23 mouse cellular contexts compared by ENCODE assay signal in the genomic region with DNA sequence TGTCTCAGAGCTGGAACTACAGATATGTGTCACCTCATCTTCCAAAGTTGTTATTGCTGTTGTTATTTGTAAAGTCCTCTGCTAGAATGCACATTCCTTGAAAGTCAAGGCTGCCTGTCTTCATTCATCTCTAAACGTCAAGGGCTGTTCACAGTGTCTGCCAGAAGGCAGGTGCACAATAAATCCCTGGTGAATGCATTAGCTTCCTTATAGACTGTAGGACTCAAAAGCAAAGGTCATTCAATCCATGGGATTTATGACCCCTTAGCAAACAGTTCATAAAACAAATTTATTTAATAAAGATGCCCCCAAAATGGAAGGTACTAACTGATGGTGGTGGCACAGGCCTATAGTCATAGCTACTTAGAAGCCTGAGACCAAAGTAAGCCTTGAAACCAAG. TPM values are rescaled to one million over a fixed set of nuclear protein-coding genes. Genes with fewer than 3 reads are reported as not detected.
DNase-seq lines count a peak whose midpoint lies in the region; ATAC-seq and TF ChIP-seq lines count a peak whose summit lies in the region.
"Had no signal": no experiment of that assay in that cellular context is flagged by ENCODE, and none has a peak within 500 bp of the region (broad histone marks: within the 10 kb centered on the region; RNA-seq: fewer than 3 reads in every experiment).

No protein-coding gene starts in this region.

- no peak overlapping the region for H3K4me3 ChIP-seq in intestine, embryonic 15.5 days (replicated peaks)
- H3K4me3 ChIP-seq in intestine, postnatal 0 days (ENCODE audit: low read depth, low read length): no peak overlapping the region
- no peak overlapping the region for H3K4me3 ChIP-seq in hindbrain, embryonic 11.5 days (ENCODE audit: low read depth, low read length)
- H3K4me3 ChIP-seq: embryonic facial prominence, embryonic 13.5 days; embryonic facial prominence, embryonic 15.5 days; erythroblast, embryonic 14.5 days; forebrain, embryonic 10.5 days; forebrain, embryonic 12.5 days had no signal

- H3K4me2 ChIP-seq in intestine, embryonic 15.5 days (replicated peaks): no peak overlapping the region
- no peak overlapping the region for H3K4me2 ChIP-seq in intestine, postnatal 0 days (replicated peaks; ENCODE audit: low read depth)
- H3K4me2 ChIP-seq in hindbrain, embryonic 11.5 days (replicated peaks; ENCODE audit: low read depth, low read length): no peak overlapping the region
- H3K4me2 ChIP-seq: embryonic facial prominence, embryonic 13.5 days; embryonic facial prominence, embryonic 15.5 days; forebrain, embryonic 12.5 days had no signal

- ATAC-seq in intestine, embryonic 15.5 days: peak; percentile 60
- ATAC-seq in intestine, postnatal 0 days: peak; percentile 66
- ATAC-seq in megakaryocyte-erythroid progenitor cell, adult 5-6 weeks (replicated peaks; ENCODE audit: low FRiP score, low TSS enrichment, poor library complexity, severe bottlenecking): no peak
- no peak for ATAC-seq in hindbrain, embryonic 11.5 days (ENCODE audit: low FRiP score)
- ATAC-seq: forebrain, embryonic 14.5 days; forebrain, embryonic 16.5 days had no signal

- peak; percentile 6 for DNase-seq in heart, adult 11 months
- DNase-seq in heart, adult 9 months (ENCODE audit: low spot score in 2 of 2): no peak
- DNase-seq in right cerebral cortex, postnatal 25 days: no peak
- no peak for DNase-seq in hindbrain, embryonic 11.5 days (ENCODE audit: low spot score)
- DNase-seq: adrenal gland, postnatal 10 days; adrenal gland, postnatal 25 days; cerebellum, adult 11 months; cerebellum, adult 18-20 months; cerebellum, adult 8-10 months; cerebellum, adult 9-11 months; cerebellum, postnatal 14 days; cerebellum, postnatal 36 days; embryo, embryonic 11 days had no signal

- no peaks in the 10 kb centered on the region for H3K4me1 ChIP-seq in intestine, embryonic 15.5 days (replicated peaks)
- H3K4me1 ChIP-seq in intestine, postnatal 0 days (replicated peaks; ENCODE audit: control insufficient read depth, insufficient read depth, low read length): 0 out of 2 replicates have a peak, but pooled peaks cover 4% of the 10 kb centered on the region
- no peaks in the 10 kb centered on the region for H3K4me1 ChIP-seq in hindbrain, embryonic 11.5 days (replicated peaks; ENCODE audit: control insufficient read depth, insufficient read depth, low read length)
- H3K4me1 ChIP-seq: embryonic facial prominence, embryonic 15.5 days; forebrain, embryonic 12.5 days had no signal

- H3K9ac ChIP-seq in intestine, embryonic 15.5 days: no peak overlapping the region
- no peak overlapping the region for H3K9ac ChIP-seq in intestine, postnatal 0 days (ENCODE audit: low read depth, low read length)
- H3K9ac ChIP-seq in hindbrain, embryonic 11.5 days (ENCODE audit: low read depth, low read length): no peak overlapping the region
- H3K9ac ChIP-seq: embryonic facial prominence, embryonic 13.5 days; embryonic facial prominence, embryonic 15.5 days; forebrain, embryonic 12.5 days had no signal

- no peaks in the 10 kb centered on the region for H3K27me3 ChIP-seq in intestine, embryonic 15.5 days (replicated peaks)
- no peaks in the 10 kb centered on the region for H3K27me3 ChIP-seq in intestine, postnatal 0 days (replicated peaks; ENCODE audit: control insufficient read depth, insufficient read depth, low read length)
- H3K27me3 ChIP-seq in hindbrain, embryonic 11.5 days (ENCODE audit: control insufficient read depth, insufficient read depth, low read length): no peaks in the 10 kb centered on the region
- H3K27me3 ChIP-seq: embryonic facial prominence, embryonic 13.5 days; embryonic facial prominence, embryonic 15.5 days had no signal

- no peaks in the 10 kb centered on the region for H3K36me3 ChIP-seq in intestine, embryonic 15.5 days
- H3K36me3 ChIP-seq in intestine, postnatal 0 days (ENCODE audit: control insufficient read depth, insufficient read depth): no peaks in the 10 kb centered on the region
- no peaks in the 10 kb centered on the region for H3K36me3 ChIP-seq in hindbrain, embryonic 11.5 days (ENCODE audit: control insufficient read depth, insufficient read depth, low read length)
- H3K36me3 ChIP-seq: embryonic facial prominence, embryonic 13.5 days; embryonic facial prominence, embryonic 15.5 days; forebrain, embryonic 10.5 days; forebrain, embryonic 12.5 days had no signal

- H3K27ac ChIP-seq in intestine, embryonic 15.5 days: 0 out of 2 replicates have a peak overlapping the region, but pooled peaks have one; percentile 58
- 0 out of 2 replicates have a peak overlapping the region, but pooled peaks have one; percentile 28 for H3K27ac ChIP-seq in intestine, postnatal 0 days (ENCODE audit: low read depth, low read length)
- H3K27ac ChIP-seq in hindbrain, embryonic 11.5 days (ENCODE audit: low read depth, low read length): no peak overlapping the region
- H3K27ac ChIP-seq: embryonic facial prominence, embryonic 13.5 days; embryonic facial prominence, embryonic 15.5 days; forebrain, embryonic 10.5 days; forebrain, embryonic 12.5 days had no signal

- no peaks in the 10 kb centered on the region for H3K9me3 ChIP-seq in intestine, embryonic 15.5 days
- H3K9me3 ChIP-seq in intestine, postnatal 0 days (ENCODE audit: control insufficient read depth): no peaks in the 10 kb centered on the region
- no peaks in the 10 kb centered on the region for H3K9me3 ChIP-seq in hindbrain, embryonic 11.5 days (ENCODE audit: control insufficient read depth, low read length)
- H3K9me3 ChIP-seq: embryonic facial prominence, embryonic 13.5 days; embryonic facial prominence, embryonic 15.5 days; forebrain, embryonic 10.5 days; forebrain, embryonic 12.5 days had no signal

- WGBS in intestine, embryonic 15.5 days: 48% methylated on average over 1 of the region's 1 CpGs
- WGBS in intestine, postnatal 0 days: 29% methylated on average over 1 of the region's 1 CpGs
- WGBS in hindbrain, embryonic 11.5 days: 63% methylated on average over 1 of the region's 1 CpGs

- no peak for TF ChIP-seq CTCF in intestine, postnatal 0 days (IDR thresholded peaks at IDR 0.05; ENCODE audit: low read depth)

RNA-seq across cellular contexts. Expression of gene 1110051M20Rik, which starts 5.2 kb away (rescaled TPM):
- 36.3 and 38.6 TPM in 2 replicates for polyA plus RNA-seq in intestine, embryonic 15.5 days (2015; fragmentation: Nextera tagmentation; extraction: Ambion mirVana)
- polyA plus RNA-seq in intestine, postnatal 0 days (2015; fragmentation: Nextera tagmentation; extraction: Ambion mirVana): 13.5 and 15.6 TPM in 2 replicates
- total RNA-seq in megakaryocyte-erythroid progenitor cell, adult 5-6 weeks (2014; fragmentation: Nextera tagmentation): 11.1 and 12.1 TPM in 2 replicates
- 3.1 and 9.3 TPM in 2 replicates for total RNA-seq in megakaryocyte-erythroid progenitor cell, adult 5-6 weeks (2017)
- 102 and 104 TPM in 2 replicates for polyA plus RNA-seq in hindbrain, embryonic 11.5 days (2014; fragmentation: Nextera tagmentation; extraction: Ambion mirVana)

RNA-seq across cellular contexts. Expression of gene Lrp4, which starts 7.6 kb away (rescaled TPM):
- polyA plus RNA-seq in intestine, embryonic 15.5 days (2015; fragmentation: Nextera tagmentation; extraction: Ambion mirVana): 8.7 and 9.2 TPM in 2 replicates
- polyA plus RNA-seq in intestine, postnatal 0 days (2015; fragmentation: Nextera tagmentation; extraction: Ambion mirVana): 4.9 and 5.4 TPM in 2 replicates
- total RNA-seq in megakaryocyte-erythroid progenitor cell, adult 5-6 weeks (2014; fragmentation: Nextera tagmentation): not detected in 2 replicates
- 0.23 TPM in 1 of 2 replicates, not detected in the other for total RNA-seq in megakaryocyte-erythroid progenitor cell, adult 5-6 weeks (2017)
- 5.9 TPM in 2 replicates for polyA plus RNA-seq in hindbrain, embryonic 11.5 days (2014; fragmentation: Nextera tagmentation; extraction: Ambion mirVana)
- polyA plus RNA-seq: erythroblast, embryonic 14.5 days had no signal

Comparison
In these comparisons a context has a peak if more than half of its experiments do, and no peak if none do; other contexts are left out.
1. ATAC-seq: peak in intestine, embryonic 15.5 days (single experiment) and intestine, postnatal 0 days (single experiment); none in megakaryocyte-erythroid progenitor cell, adult 5-6 weeks (single experiment) and hindbrain, embryonic 11.5 days (single experiment).